Mouse (Mus musculus) forebrain, embryonic 10.5 days (tissue): ENCODE measurements around the gene AI182371. TPM values are rescaled to one million over a fixed set of nuclear protein-coding genes. Genes with fewer than 3 reads are reported as not detected.

Source experiments
- DNase-seq: peaks from one replicate; pipeline ENCODE4 v3.0.0-alpha.2; 2017; ENCODE audit warnings: low spot score; ENCODE audit errors: extremely low spot score
- H3K27ac ChIP-seq: fragments of 300-500 bp; sonication (generic); 2 replicates; pipeline ENCODE4 v1.5.1; 2016; ENCODE audit warnings: mild to moderate bottlenecking
- H3K27me3 ChIP-seq: fragments of 300-500 bp; sonication (generic); 2 replicates; pipeline ENCODE4 v1.6.1; 2016; ENCODE audit warnings: mild to moderate bottlenecking; ENCODE audit not compliant: poor library complexity, severe bottlenecking
- H3K36me3 ChIP-seq: fragments of 300-500 bp; sonication (generic); replicated peaks from 2 replicates; pipeline ENCODE4 v1.6.1; 2016; ENCODE audit warnings: mild to moderate bottlenecking, moderate library complexity
- H3K4me1 ChIP-seq: fragments of 300-500 bp; sonication (generic); 2 replicates; pipeline ENCODE4 v1.6.1; 2016
- H3K4me3 ChIP-seq: fragments of 300-500 bp; sonication (generic); 2 replicates; pipeline ENCODE4 v1.5.1; 2016; ENCODE audit warnings: mild to moderate bottlenecking, moderate library complexity
- H3K9me3 ChIP-seq: fragments of 300-500 bp; sonication (generic); 2 replicates; pipeline ENCODE4 v1.6.1; 2016; ENCODE audit warnings: mild to moderate bottlenecking, moderate library complexity
- WGBS: fragments of 180-500 bp; shearing (Covaris S2); methylation state at CpG from one replicate; pipeline ENCODE4 v1.1.7; 2016; 5-methylcytosine and 5-hydroxymethylcytosine counted together
- polyA plus RNA-seq: library from polyadenylated mRNA; unstranded; fragments of >200 nt; fragmentation: Nextera tagmentation; extraction: Ambion mirVana; gene quantifications from 2 replicates; pipeline ENCODE4 v1.2.1, GENCODE M21; 2016

Gene AI182371
- polyA plus RNA-seq, 1 experiment from 2014 or later: 0.19 TPM

GRCm38 (mm10) chr2:35063333-35064030, 37.9 kb downstream of the AI182371 start:
- WGBS: 89% methylated on average over 6 of the region's 6 CpGs
- no peak for DNase-seq
- H3K36me3 ChIP-seq: no peaks in the 10 kb centered on the region

DNA sequence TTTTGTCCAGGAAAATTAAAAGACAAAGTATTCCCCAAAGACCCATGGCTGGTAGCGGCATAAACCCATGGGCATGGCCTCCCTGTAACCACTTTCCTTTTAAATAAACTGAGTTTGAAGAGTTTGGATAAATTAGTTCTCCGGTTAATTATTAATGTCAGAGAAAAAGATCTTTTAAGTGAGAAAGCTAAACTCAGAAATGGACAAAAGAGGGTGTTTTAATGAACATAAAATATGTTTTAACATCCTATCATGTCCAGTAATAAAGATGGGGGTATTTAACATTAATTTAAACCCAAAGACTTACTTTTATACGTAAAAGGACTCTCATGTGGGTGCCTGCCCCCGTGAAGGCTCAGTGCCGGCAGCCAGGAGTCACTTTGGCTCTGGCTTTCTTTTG, 40.0 kb downstream of the AI182371 start, which contains the start of gene Hc:
TSS of gene Hc (minus strand) at position 101 of the 400 bp plus-strand sequence.
- Histone ChIP-seq H3K27ac (no peak within 1 kb of the TSS), H3K4me1 (no peaks in the 10 kb centered on the region), H3K4me3 (no peak within 1 kb of the TSS), H3K9me3 (no peaks in the 10 kb centered on the region), H3K27me3 (no peaks in the 10 kb centered on the region), H3K36me3 (no peaks in the 10 kb centered on the region)
- 90% methylated on average over 5 of the region's 5 CpGs for WGBS
- no peak for DNase-seq

More at GRCm38 (mm10) chr2:35063333-35064030, 37.9 kb downstream of the AI182371 start:
- H3K4me1 ChIP-seq: no peaks in the 10 kb centered on the region
- no peaks in the 10 kb centered on the region for H3K27me3 ChIP-seq
- no peak overlapping the region for H3K27ac ChIP-seq
- H3K9me3 ChIP-seq: no peaks in the 10 kb centered on the region
- no peak overlapping the region for H3K4me3 ChIP-seq

DNA sequence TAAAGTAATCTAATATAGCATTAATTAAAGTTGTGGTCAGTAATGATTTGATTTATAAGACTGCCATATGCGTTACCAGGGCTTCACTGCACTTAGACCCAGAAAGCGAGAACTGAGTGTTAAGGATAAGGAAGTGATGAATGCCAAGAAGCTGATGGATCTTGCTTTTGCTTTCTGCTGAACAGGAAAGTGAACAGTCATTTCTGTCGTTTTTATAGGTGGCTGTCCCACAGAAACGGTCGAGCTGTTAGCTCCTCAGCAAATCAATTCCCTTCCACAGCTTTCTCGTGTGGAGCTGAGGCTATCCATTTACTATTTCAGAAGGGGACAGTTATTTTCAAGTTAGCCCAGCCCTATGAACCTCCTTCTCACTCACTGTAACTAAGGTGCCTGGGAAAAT, 40.4 kb downstream of the AI182371 start:
- no peak overlapping the region for H3K4me3 ChIP-seq
- no peaks in the 10 kb centered on the region for H3K27me3 ChIP-seq
- H3K4me1 ChIP-seq: no peaks in the 10 kb centered on the region
- no peaks in the 10 kb centered on the region for H3K9me3 ChIP-seq
- no peak for DNase-seq
- no peaks in the 10 kb centered on the region for H3K36me3 ChIP-seq
- WGBS: 82% methylated on average over 6 of the region's 6 CpGs
- H3K27ac ChIP-seq: no peak overlapping the region

DNA sequence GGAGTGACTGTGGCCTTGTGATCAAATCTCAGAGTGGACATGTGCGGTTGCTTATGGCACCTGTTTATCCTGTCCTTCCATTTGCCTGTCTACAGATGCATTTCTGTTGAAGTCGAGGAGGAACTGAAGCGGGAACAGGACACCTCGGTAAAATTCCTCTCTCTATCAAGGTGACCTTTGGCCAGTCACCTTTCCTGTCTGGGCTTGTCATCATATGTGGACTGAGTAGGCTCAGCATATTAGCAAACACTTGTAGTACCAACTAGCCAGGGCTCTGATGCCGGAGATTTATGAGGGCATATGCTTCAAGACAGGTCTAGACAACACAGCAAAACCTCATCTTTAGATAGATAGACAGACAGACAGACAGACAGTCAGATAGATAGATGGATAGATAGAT, 41.1 kb downstream of the AI182371 start:
- Histone ChIP-seq H3K4me1 (no peaks in the 10 kb centered on the region), H3K27ac (no peak overlapping the region), H3K27me3 (no peaks in the 10 kb centered on the region), H3K36me3 (no peaks in the 10 kb centered on the region), H3K4me3 (no peak overlapping the region), H3K9me3 (no peaks in the 10 kb centered on the region)
- DNase-seq: no peak
- 91% methylated on average over 5 of the region's 5 CpGs for WGBS

- no peak for DNase-seq
- no peaks in the 10 kb centered on the region for H3K9me3 ChIP-seq
- no peaks in the 10 kb centered on the region for H3K4me1 ChIP-seq
- H3K27ac ChIP-seq: no peak overlapping the region
- H3K36me3 ChIP-seq: no peaks in the 10 kb centered on the region
- 84% methylated on average over 2 of the region's 2 CpGs for whole genome bisulfite sequencing
- no peaks in the 10 kb centered on the region for H3K27me3 ChIP-seq
- no peak overlapping the region for H3K4me3 ChIP-seq
Observed at GRCm38 (mm10) chr2:35058325-35058724, 43.0 kb downstream of the AI182371 start.

GRCm38 (mm10) chr2:35057243-35057642, 44.1 kb downstream of the AI182371 start:
- DNase-seq: no peak
- no peaks in the 10 kb centered on the region for H3K4me1 ChIP-seq
- no peaks in the 10 kb centered on the region for H3K27me3 ChIP-seq
- 93% methylated on average over 11 of the region's 11 CpGs for WGBS
- H3K9me3 ChIP-seq: no peaks in the 10 kb centered on the region
- no peaks in the 10 kb centered on the region for H3K36me3 ChIP-seq
- H3K27ac ChIP-seq: no peak overlapping the region
- no peak overlapping the region for H3K4me3 ChIP-seq

- Histone ChIP-seq H3K27ac (no peak overlapping the region), H3K9me3 (no peaks in the 10 kb centered on the region), H3K4me3 (no peak overlapping the region), H3K27me3 (no peaks in the 10 kb centered on the region), H3K36me3 (no peaks in the 10 kb centered on the region), H3K4me1 (no peaks in the 10 kb centered on the region)
- 41% methylated on average over 5 of the region's 5 CpGs for WGBS
- peak; percentile 17 for DNase-seq
Observed at GRCm38 (mm10) chr2:35048851-35049250, 52.5 kb downstream of the AI182371 start.

- Histone ChIP-seq H3K36me3 (no peaks in the 10 kb centered on the region), H3K4me3 (no peak overlapping the region), H3K4me1 (no peaks in the 10 kb centered on the region), H3K27ac (no peak overlapping the region), H3K9me3 (0 out of 2 replicates have a peak, but pooled peaks cover 6% of the 10 kb centered on the region), H3K27me3 (no peaks in the 10 kb centered on the region)
- DNase-seq: no peak
- WGBS: 75% methylated on average over 2 of the region's 2 CpGs
Observed at GRCm38 (mm10) chr2:35044956-35045355, 56.4 kb downstream of the AI182371 start.

- DNase-seq: no peak
- H3K4me3 ChIP-seq: no peak overlapping the region
- H3K27me3 ChIP-seq: no peaks in the 10 kb centered on the region
- H3K4me1 ChIP-seq: no peaks in the 10 kb centered on the region
- H3K36me3 ChIP-seq: no peaks in the 10 kb centered on the region
- H3K27ac ChIP-seq: no peak overlapping the region
- WGBS: 92% methylated on average over 9 of the region's 9 CpGs
- H3K9me3 ChIP-seq: 0 out of 2 replicates have a peak, but pooled peaks cover 6% of the 10 kb centered on the region
Observed at GRCm38 (mm10) chr2:35038580-35039375, 62.6 kb downstream of the AI182371 start.

Other genes with a start within 250 kb of the AI182371 start
- 0.06 and 0.26 TPM in 2 replicates for gene Cutal, start 227.1 kb downstream of the AI182371 start, polyA plus RNA-seq
- gene Psmd5, start 226.6 kb downstream of the AI182371 start, polyA plus RNA-seq: 127 and 135 TPM in 2 replicates
- gene Phf19, start 187.5 kb downstream of the AI182371 start, polyA plus RNA-seq: 2.7 and 3.0 TPM in 2 replicates
- gene Traf1, start 139.8 kb downstream of the AI182371 start, polyA plus RNA-seq: 0.07 and 0.31 TPM in 2 replicates
- gene Hc, start 40.1 kb downstream of the AI182371 start, polyA plus RNA-seq: 0.42 and 1.1 TPM in 2 replicates
- 29.5 and 29.9 TPM in 2 replicates for gene Cntrl, start 7.9 kb upstream of the AI182371 start, polyA plus RNA-seq
- 254 and 258 TPM in 2 replicates for gene Rab14, start 99.6 kb upstream of the AI182371 start, polyA plus RNA-seq
- 14.6 and 15.5 TPM in 2 replicates for gene Gsn, start 154.8 kb upstream of the AI182371 start, polyA plus RNA-seq
- gene Stom, start 235.4 kb upstream of the AI182371 start, polyA plus RNA-seq: 10.1 and 10.5 TPM in 2 replicates